Mouse (Mus musculus): ENCODE results near the gene Slc4a1. TPM values are rescaled to one million over a fixed set of nuclear protein-coding genes. Genes with fewer than 3 reads are reported as not detected.
"Not testable (repeated sequence)": the region's sequence is repeated elsewhere in the genome, so short reads cannot be mapped to it uniquely, and the experiment has no call there.

Slc4a1 gene
- polyA plus RNA-seq, 1 experiment from 2014 or later: 3.0 TPM

- H3K36me3 ChIP-seq (ENCODE audit: control insufficient read depth, insufficient read depth, low read length): no peaks in the 10 kb centered on the region
- H3K4me2 ChIP-seq (replicated peaks; ENCODE audit: low read depth, low read length): peak overlapping the region; percentile 87
- ATAC-seq (ENCODE audit: low FRiP score, low TSS enrichment): peak; percentile 3
- peaks cover 17% of the 10 kb centered on the region for H3K27me3 ChIP-seq (ENCODE audit: control insufficient read depth, insufficient read depth, low read length)
- WGBS: 7% methylated on average over 16 of the region's 17 CpGs
- H3K4me3 ChIP-seq (ENCODE audit: low read length): peak overlapping the region; percentile 34
- H3K9me3 ChIP-seq (ENCODE audit: control insufficient read depth, low read length): no peaks in the 10 kb centered on the region
- H3K4me1 ChIP-seq (ENCODE audit: control insufficient read depth, insufficient read depth, low read length): peaks cover 13% of the 10 kb centered on the region
- H3K9ac ChIP-seq (ENCODE audit: low read depth, low read length): 0 out of 2 replicates have a peak overlapping the region, but pooled peaks have one; percentile 28
- no peak overlapping the region for H3K27ac ChIP-seq (ENCODE audit: low read depth, low read length)
Observed at GRCm38 (mm10) chr11:102393719-102394420, 27.9 kb upstream of the Slc4a1 start.

GRCm38 (mm10) chr11:102393238-102393634 lies 27.2 kb upstream of the Slc4a1 start, which contains the start of gene Rundc3a:
Rundc3a (plus strand) TSS chr11:102393403.
- Histone ChIP-seq H3K4me3 (ENCODE audit: low read length) (peak within 1 kb of the TSS; percentile 34), H3K27ac (ENCODE audit: low read depth, low read length) (0 out of 2 replicates have a peak within 1 kb of the TSS, but pooled peaks have one; percentile 17), H3K36me3 (ENCODE audit: control insufficient read depth, insufficient read depth, low read length) (no peaks in the 10 kb centered on the region), H3K4me1 (ENCODE audit: control insufficient read depth, insufficient read depth, low read length) (peaks cover 13% of the 10 kb centered on the region), H3K27me3 (ENCODE audit: control insufficient read depth, insufficient read depth, low read length) (peaks cover 11% of the 10 kb centered on the region), H3K9ac (ENCODE audit: low read depth, low read length) (0 out of 2 replicates have a peak within 1 kb of the TSS, but pooled peaks have one; percentile 28), H3K9me3 (ENCODE audit: control insufficient read depth, low read length) (no peaks in the 10 kb centered on the region), H3K4me2 (replicated peaks; ENCODE audit: low read depth, low read length) (peak within 1 kb of the TSS; percentile 87)
- WGBS: under 1% methylated on average over 31 of the region's 34 CpGs
- peak; percentile 84 for ATAC-seq (ENCODE audit: low FRiP score, low TSS enrichment)

DNA sequence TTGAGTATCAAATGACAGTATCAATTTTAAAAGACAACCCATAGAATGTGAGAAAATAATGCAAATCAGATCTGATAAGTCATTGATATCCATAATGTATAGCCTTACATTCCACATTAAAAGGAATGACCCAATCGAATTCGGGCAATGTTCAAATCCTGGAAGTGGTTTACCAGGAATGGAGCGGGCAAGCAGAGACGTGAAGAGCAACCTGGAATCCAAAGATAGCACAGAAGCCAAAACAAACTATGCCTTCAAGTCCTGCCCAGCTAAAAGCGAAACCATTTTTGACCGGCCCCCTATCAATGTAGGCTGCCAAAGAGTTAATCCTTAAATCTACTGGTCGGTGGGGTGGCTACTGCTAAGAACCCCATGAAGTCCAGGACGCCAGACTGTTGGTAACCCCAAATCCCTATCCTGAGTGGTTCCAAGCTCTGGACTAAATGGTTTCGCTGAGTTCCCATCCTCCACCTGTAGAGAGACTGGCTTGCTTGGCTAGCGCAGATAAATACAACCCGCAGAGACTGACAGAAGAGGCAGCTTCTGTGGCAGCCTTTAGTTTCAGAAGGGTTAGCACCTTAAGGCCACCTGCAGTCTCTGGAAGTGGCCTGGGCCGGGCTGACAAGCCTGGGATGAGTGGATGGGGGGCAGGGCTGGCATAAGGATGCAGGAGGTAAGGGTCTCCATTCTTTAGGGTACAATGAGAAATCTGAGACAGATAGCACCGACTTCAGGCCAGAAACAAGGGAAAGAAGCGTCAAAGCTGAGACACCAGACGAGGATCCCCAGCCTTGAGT lies 26.6 kb upstream of the Slc4a1 start:
- Histone ChIP-seq H3K4me2 (replicated peaks; ENCODE audit: low read depth, low read length) (peak overlapping the region; percentile 87), H3K36me3 (ENCODE audit: control insufficient read depth, insufficient read depth, low read length) (no peaks in the 10 kb centered on the region), H3K9me3 (ENCODE audit: control insufficient read depth, low read length) (no peaks in the 10 kb centered on the region), H3K27ac (ENCODE audit: low read depth, low read length) (no peak overlapping the region), H3K9ac (ENCODE audit: low read depth, low read length) (0 out of 2 replicates have a peak overlapping the region, but pooled peaks have one; percentile 1), H3K4me3 (ENCODE audit: low read length) (peak overlapping the region; percentile 34), H3K27me3 (ENCODE audit: control insufficient read depth, insufficient read depth, low read length) (peaks cover 5% of the 10 kb centered on the region; the same call in 1 of the 2 replicates), H3K4me1 (ENCODE audit: control insufficient read depth, insufficient read depth, low read length) (peaks cover 13% of the 10 kb centered on the region)
- 24% methylated on average over 15 of the region's 15 CpGs for WGBS
- peak; percentile 24; the same call in 1 of the 2 replicates for ATAC-seq (ENCODE audit: low FRiP score, low TSS enrichment)

GRCm38 (mm10) chr11:102389436-102389835 lies 23.4 kb upstream of the Slc4a1 start:
- H3K27me3 ChIP-seq (ENCODE audit: control insufficient read depth, insufficient read depth, low read length); ATAC-seq (ENCODE audit: low FRiP score, low TSS enrichment): not testable (repeated sequence)
- 85% methylated on average over 4 of the region's 5 CpGs for WGBS

DNA sequence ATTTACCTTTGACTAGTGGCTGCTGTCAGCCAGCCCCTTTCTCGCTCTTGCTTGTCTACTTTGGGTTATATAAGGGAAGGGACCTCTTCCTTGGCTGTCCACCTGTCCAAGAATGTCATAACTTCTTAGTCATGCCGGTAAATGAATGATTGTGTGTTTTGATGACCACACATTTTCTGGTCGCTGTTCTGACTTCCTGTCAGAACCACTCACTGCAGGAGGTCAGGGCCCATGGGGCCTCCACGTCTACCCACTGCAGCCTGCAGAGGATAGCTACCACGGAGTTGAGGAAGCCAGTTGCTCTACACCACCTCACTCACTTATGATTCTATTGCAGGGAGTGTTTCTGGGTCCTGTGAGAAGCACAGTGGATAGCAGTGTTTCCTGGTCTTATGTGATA lies 20.1 kb upstream of the Slc4a1 start:
- Histone ChIP-seq H3K27ac (ENCODE audit: low read depth, low read length) (no peak overlapping the region), H3K9ac (ENCODE audit: low read depth, low read length) (no peak overlapping the region), H3K4me2 (replicated peaks; ENCODE audit: low read depth, low read length) (no peak overlapping the region), H3K9me3 (ENCODE audit: control insufficient read depth, low read length) (no peaks in the 10 kb centered on the region), H3K27me3 (ENCODE audit: control insufficient read depth, insufficient read depth, low read length) (no peaks in the 10 kb centered on the region), H3K36me3 (ENCODE audit: control insufficient read depth, insufficient read depth, low read length) (no peaks in the 10 kb centered on the region), H3K4me1 (ENCODE audit: control insufficient read depth, insufficient read depth, low read length) (no peaks in the 10 kb centered on the region), H3K4me3 (ENCODE audit: low read length) (no peak overlapping the region)
- 52% methylated on average over 5 of the region's 5 CpGs for WGBS
- ATAC-seq (ENCODE audit: low FRiP score, low TSS enrichment): no peak

More at GRCm38 (mm10) chr11:102389436-102389835, 23.4 kb upstream of the Slc4a1 start:
- H3K36me3 ChIP-seq (ENCODE audit: control insufficient read depth, insufficient read depth, low read length); H3K9ac ChIP-seq (ENCODE audit: low read depth, low read length); H3K27ac ChIP-seq (ENCODE audit: low read depth, low read length); H3K4me2 ChIP-seq (replicated peaks; ENCODE audit: low read depth, low read length); H3K9me3 ChIP-seq (ENCODE audit: control insufficient read depth, low read length); H3K4me3 ChIP-seq (ENCODE audit: low read length): not testable (repeated sequence)
- peaks cover 13% of the 10 kb centered on the region for H3K4me1 ChIP-seq (ENCODE audit: control insufficient read depth, insufficient read depth, low read length)

- Histone ChIP-seq H3K4me2 (replicated peaks; ENCODE audit: low read depth, low read length) (no peak overlapping the region), H3K9ac (ENCODE audit: low read depth, low read length) (no peak overlapping the region), H3K4me1 (ENCODE audit: control insufficient read depth, insufficient read depth, low read length) (no peaks in the 10 kb centered on the region), H3K36me3 (ENCODE audit: control insufficient read depth, insufficient read depth, low read length) (no peaks in the 10 kb centered on the region), H3K27ac (ENCODE audit: low read depth, low read length) (no peak overlapping the region), H3K27me3 (ENCODE audit: control insufficient read depth, insufficient read depth, low read length) (no peaks in the 10 kb centered on the region), H3K4me3 (ENCODE audit: low read length) (no peak overlapping the region), H3K9me3 (ENCODE audit: control insufficient read depth, low read length) (no peaks in the 10 kb centered on the region)
- ATAC-seq (ENCODE audit: low FRiP score, low TSS enrichment): no peak
- WGBS: 54% methylated on average over 4 of the region's 4 CpGs
Observed at GRCm38 (mm10) chr11:102385075-102385474, 19.1 kb upstream of the Slc4a1 start.

- ATAC-seq (ENCODE audit: low FRiP score, low TSS enrichment): no peak
- H3K4me3 ChIP-seq (ENCODE audit: low read length): no peak overlapping the region
- H3K9ac ChIP-seq (ENCODE audit: low read depth, low read length): no peak overlapping the region
- no peaks in the 10 kb centered on the region for H3K27me3 ChIP-seq (ENCODE audit: control insufficient read depth, insufficient read depth, low read length)
- no peaks in the 10 kb centered on the region for H3K9me3 ChIP-seq (ENCODE audit: control insufficient read depth, low read length)
- H3K27ac ChIP-seq (ENCODE audit: low read depth, low read length): no peak overlapping the region
- H3K4me2 ChIP-seq (replicated peaks; ENCODE audit: low read depth, low read length): no peak overlapping the region
- no peaks in the 10 kb centered on the region for H3K4me1 ChIP-seq (ENCODE audit: control insufficient read depth, insufficient read depth, low read length)
- WGBS: 75% methylated on average over 2 of the region's 2 CpGs
- H3K36me3 ChIP-seq (ENCODE audit: control insufficient read depth, insufficient read depth, low read length): no peaks in the 10 kb centered on the region
Observed at GRCm38 (mm10) chr11:102384418-102384817, 18.4 kb upstream of the Slc4a1 start.

GRCm38 (mm10) chr11:102383365-102384136 lies 17.5 kb upstream of the Slc4a1 start:
- no peak for ATAC-seq (ENCODE audit: low FRiP score, low TSS enrichment)
- H3K27ac ChIP-seq (ENCODE audit: low read depth, low read length): no peak overlapping the region
- H3K4me3 ChIP-seq (ENCODE audit: low read length): no peak overlapping the region
- H3K4me2 ChIP-seq (replicated peaks; ENCODE audit: low read depth, low read length): no peak overlapping the region
- H3K9me3 ChIP-seq (ENCODE audit: control insufficient read depth, low read length): no peaks in the 10 kb centered on the region
- no peaks in the 10 kb centered on the region for H3K36me3 ChIP-seq (ENCODE audit: control insufficient read depth, insufficient read depth, low read length)
- H3K9ac ChIP-seq (ENCODE audit: low read depth, low read length): no peak overlapping the region
- no peaks in the 10 kb centered on the region for H3K4me1 ChIP-seq (ENCODE audit: control insufficient read depth, insufficient read depth, low read length)
- 84% methylated on average over 1 of the region's 1 CpGs for WGBS
- no peaks in the 10 kb centered on the region for H3K27me3 ChIP-seq (ENCODE audit: control insufficient read depth, insufficient read depth, low read length)

Data from kidney, embryonic 14.5 days (tissue).